Mouse (Mus musculus) intestine, embryonic 14.5 days (tissue): ENCODE measurements around the gene Cald1. TPM values are rescaled to one million over a fixed set of nuclear protein-coding genes. Genes with fewer than 3 reads are reported as not detected.
A peak's percentile ranks its signal among the peaks of the same experiment; 100 is the strongest.

ENCODE experiments used
- ATAC-seq: fragments of 200-750 bp; cut with Nextera tagmentation; replicated peaks from 2 replicates; pipeline ENCODE4 v1.8.0; 2017; ENCODE audit warnings: low read depth, moderate number of reproducible peaks, moderate TSS enrichment, moderate library complexity; ENCODE audit not compliant: low FRiP score, low TSS enrichment
- DNase-seq: peaks from one replicate; pipeline ENCODE4 v3.0.0-alpha.2; 2018; ENCODE audit warnings: low spot score
- H3K27ac ChIP-seq: fragments of 300-500 bp; sonication (generic); 2 replicates; pipeline ENCODE4 v1.5.1; 2014; ENCODE audit warnings: low read depth, mild to moderate bottlenecking, control low read depth
- H3K27me3 ChIP-seq: fragments of 300-500 bp; sonication (generic); replicated peaks from 2 replicates; pipeline ENCODE4 v1.6.1; 2014; ENCODE audit warnings: low read length, control low read depth; ENCODE audit not compliant: control insufficient read depth, insufficient read depth
- H3K36me3 ChIP-seq: fragments of 300-500 bp; sonication (generic); 2 replicates; pipeline ENCODE4 v1.6.1; 2014; ENCODE audit warnings: low read length, control low read depth; ENCODE audit not compliant: control insufficient read depth, insufficient read depth
- H3K4me1 ChIP-seq: fragments of 300-500 bp; sonication (generic); replicated peaks from 2 replicates; pipeline ENCODE4 v1.6.1; 2014; ENCODE audit warnings: low read length, control low read depth, mixed read lengths; ENCODE audit not compliant: control insufficient read depth, insufficient read depth
- H3K4me2 ChIP-seq: fragments of 300-500 bp; sonication (generic); 2 replicates; pipeline ENCODE4 v1.6.1; 2014; ENCODE audit warnings: low read length
- H3K4me3 ChIP-seq: fragments of 300-500 bp; sonication (generic); 2 replicates; pipeline ENCODE4 v1.5.1; 2014; ENCODE audit warnings: low read depth, low read length, control low read depth, mixed read lengths
- H3K9ac ChIP-seq: fragments of 300-500 bp; sonication (generic); 2 replicates; pipeline ENCODE4 v1.6.1; 2014; ENCODE audit warnings: mild to moderate bottlenecking, low read length
- H3K9me3 ChIP-seq: fragments of 300-500 bp; sonication (generic); 2 replicates; pipeline ENCODE4 v1.6.1; 2016; ENCODE audit warnings: low read length, control low read depth; ENCODE audit not compliant: control insufficient read depth
- WGBS: fragments of 180-500 bp; shearing (Covaris S2); extraction: QIAGEN DNeasy Blood & Tissue Kit; methylation state at CpG from one replicate; pipeline ENCODE4 v1.1.7; 2014; 5-methylcytosine and 5-hydroxymethylcytosine counted together
- polyA plus RNA-seq: library from polyadenylated mRNA; unstranded; fragments of >200 nt; fragmentation: Nextera tagmentation; extraction: Ambion mirVana; gene quantifications from 2 replicates; pipeline ENCODE4 v1.2.1, GENCODE M21; 2014

Cald1 gene
- polyA plus RNA-seq, 1 experiment from 2014 or later = 309 TPM

- 78% methylated on average over 6 of the region's 6 CpGs for WGBS
These were observed 151.2 kb downstream of the Cald1 start for GRCm38 (mm10) chr6:34749526-34749925.

DNA sequence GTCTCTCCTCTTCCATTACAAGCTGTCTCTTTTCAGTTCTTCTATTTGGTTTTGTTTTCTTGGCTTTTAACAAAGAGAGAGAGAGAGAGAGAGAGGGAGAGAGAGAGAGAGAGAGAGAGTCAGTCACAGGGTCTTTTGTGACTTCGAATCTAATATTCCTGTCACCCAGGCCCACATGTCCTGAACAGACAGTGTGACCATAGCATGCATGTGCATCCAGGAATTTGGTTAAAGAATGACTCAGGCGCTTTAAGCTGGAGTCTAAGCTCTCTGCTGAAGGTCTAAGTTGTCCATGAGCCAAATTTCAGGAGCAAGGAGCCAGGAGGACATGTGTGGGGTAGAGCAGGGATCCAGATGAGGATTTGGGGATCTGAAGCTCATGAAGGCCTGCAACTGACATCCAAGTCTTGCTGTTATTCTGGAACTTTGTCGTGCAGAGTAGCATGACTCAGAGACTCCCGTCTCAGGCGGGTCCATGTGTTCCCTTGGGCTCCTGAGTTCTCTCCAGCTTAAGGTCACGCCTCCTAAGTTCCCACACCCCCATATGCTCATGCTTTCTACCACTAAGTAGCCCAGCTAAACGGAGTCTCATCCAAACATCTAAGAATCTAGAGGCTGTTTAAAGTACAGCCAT lies 152.3 kb downstream of the Cald1 start:
- Histone ChIP-seq H3K36me3 (peaks cover 57% of the 10 kb centered on the region), H3K4me1 (no peaks in the 10 kb centered on the region; the same call in 1 of the 2 replicates), H3K4me3 (no peak overlapping the region), H3K9me3 (no peaks in the 10 kb centered on the region), H3K9ac (no peak overlapping the region), H3K4me2 (no peak overlapping the region), H3K27ac (no peak overlapping the region), H3K27me3 (no peaks in the 10 kb centered on the region)
- ATAC-seq (no peak), DNase-seq (no peak)
- 72% methylated on average over 7 of the region's 7 CpGs for WGBS

More at GRCm38 (mm10) chr6:34749526-34749925, 151.2 kb downstream of the Cald1 start:
- Histone ChIP-seq H3K4me2 (no peak overlapping the region), H3K27ac (no peak overlapping the region), H3K4me3 (no peak overlapping the region), H3K9me3 (no peaks in the 10 kb centered on the region), H3K4me1 (no peaks in the 10 kb centered on the region; the same call in 1 of the 2 replicates), H3K9ac (no peak overlapping the region), H3K36me3 (peaks cover 59% of the 10 kb centered on the region), H3K27me3 (no peaks in the 10 kb centered on the region)
- DNase-seq (no peak), ATAC-seq (no peak)

- Histone ChIP-seq H3K4me2 (no peak overlapping the region), H3K4me1 (no peaks in the 10 kb centered on the region; the same call in 1 of the 2 replicates), H3K36me3 (peaks cover 59% of the 10 kb centered on the region), H3K9me3 (no peaks in the 10 kb centered on the region), H3K27me3 (no peaks in the 10 kb centered on the region), H3K4me3 (no peak overlapping the region), H3K9ac (no peak overlapping the region), H3K27ac (no peak overlapping the region)
- ATAC-seq (no peak), DNase-seq (no peak)
These were observed 153.3 kb downstream of the Cald1 start for GRCm38 (mm10) chr6:34751625-34752024.

DNA sequence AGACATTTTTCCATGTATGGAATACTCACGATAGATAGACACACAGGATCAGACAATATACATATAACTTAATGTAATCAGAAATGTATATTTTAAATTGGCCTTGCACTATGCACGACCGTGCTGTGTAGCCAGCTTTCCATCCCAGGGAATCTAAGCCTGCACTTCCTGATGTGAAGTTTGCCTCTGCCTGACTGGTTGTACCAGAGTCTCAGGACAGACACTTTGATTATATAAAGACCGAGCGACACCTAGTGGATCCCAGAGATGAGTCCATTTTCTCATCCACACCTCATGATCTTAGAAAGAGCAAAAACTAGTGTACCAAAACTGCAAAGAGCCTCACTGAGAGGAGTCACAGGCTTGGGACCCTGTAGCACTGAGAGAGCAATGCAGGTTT lies 156.1 kb downstream of the Cald1 start:
- Histone ChIP-seq H3K27ac (no peak overlapping the region), H3K4me3 (no peak overlapping the region), H3K36me3 (peaks cover 61% of the 10 kb centered on the region), H3K4me2 (no peak overlapping the region), H3K4me1 (no peaks in the 10 kb centered on the region; the same call in 1 of the 2 replicates), H3K9me3 (no peaks in the 10 kb centered on the region), H3K27me3 (no peaks in the 10 kb centered on the region), H3K9ac (no peak overlapping the region)
- DNase-seq (peak; percentile 68), ATAC-seq (peak; percentile 77; the same call in 1 of the 2 replicates)
- WGBS = 19% methylated on average over 5 of the region's 5 CpGs

DNA sequence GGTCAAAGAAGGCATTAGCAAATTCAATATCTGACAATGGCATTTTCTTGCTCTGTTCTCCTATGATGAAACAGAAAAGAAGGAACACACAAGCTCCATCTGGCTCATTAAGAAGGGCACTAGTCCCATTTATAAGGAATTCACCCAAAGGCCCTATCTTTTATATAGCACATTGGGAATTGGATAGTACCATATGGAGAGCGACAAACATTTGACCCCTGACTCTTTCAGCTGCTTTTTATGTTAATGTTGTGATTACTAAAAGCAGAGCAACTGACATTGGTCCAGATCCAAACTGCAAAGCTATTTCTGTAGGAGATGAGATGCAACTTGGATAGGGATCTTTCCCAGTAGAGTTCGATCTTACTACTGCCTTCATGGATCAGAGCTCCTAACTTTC lies 160.0 kb downstream of the Cald1 start:
- peaks cover 81% of the 10 kb centered on the region for H3K36me3 ChIP-seq

DNA sequence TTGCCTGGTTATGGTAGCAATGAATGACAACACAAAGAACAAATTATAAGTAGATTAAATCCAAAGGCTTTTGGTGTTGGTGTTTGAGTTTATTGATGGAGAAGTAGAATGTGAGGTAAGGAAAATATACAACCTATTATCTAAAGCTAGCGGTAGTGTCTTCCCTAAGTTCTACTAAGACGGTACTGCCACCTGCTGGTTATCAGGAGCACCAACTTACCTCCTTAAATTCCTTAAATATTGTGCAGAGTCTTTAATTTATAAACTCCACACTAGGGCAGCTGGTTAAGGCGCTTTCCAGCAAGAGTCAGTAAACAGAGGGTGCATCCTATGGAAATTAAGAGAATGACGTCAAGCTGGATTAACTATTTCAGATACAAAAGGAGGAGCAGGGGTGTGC lies 161.7 kb downstream of the Cald1 start:
- Histone ChIP-seq H3K27ac (no peak overlapping the region), H3K4me3 (no peak overlapping the region), H3K9ac (no peak overlapping the region), H3K27me3 (no peaks in the 10 kb centered on the region), H3K4me2 (no peak overlapping the region), H3K9me3 (no peaks in the 10 kb centered on the region), H3K4me1 (no peaks in the 10 kb centered on the region), H3K36me3 (peaks cover 95% of the 10 kb centered on the region)
- ATAC-seq (no peak), DNase-seq (no peak)
- WGBS = 30% methylated on average over 4 of the region's 4 CpGs

More for the DNA sequence above, 160.0 kb downstream of the Cald1 start:
- Histone ChIP-seq H3K4me2 (no peak overlapping the region), H3K9me3 (no peaks in the 10 kb centered on the region), H3K4me1 (no peaks in the 10 kb centered on the region), H3K27me3 (no peaks in the 10 kb centered on the region), H3K9ac (no peak overlapping the region), H3K4me3 (no peak overlapping the region), H3K27ac (no peak overlapping the region)
- DNase-seq (no peak), ATAC-seq (no peak)
- whole genome bisulfite sequencing = 70% methylated on average over 2 of the region's 2 CpGs

DNA sequence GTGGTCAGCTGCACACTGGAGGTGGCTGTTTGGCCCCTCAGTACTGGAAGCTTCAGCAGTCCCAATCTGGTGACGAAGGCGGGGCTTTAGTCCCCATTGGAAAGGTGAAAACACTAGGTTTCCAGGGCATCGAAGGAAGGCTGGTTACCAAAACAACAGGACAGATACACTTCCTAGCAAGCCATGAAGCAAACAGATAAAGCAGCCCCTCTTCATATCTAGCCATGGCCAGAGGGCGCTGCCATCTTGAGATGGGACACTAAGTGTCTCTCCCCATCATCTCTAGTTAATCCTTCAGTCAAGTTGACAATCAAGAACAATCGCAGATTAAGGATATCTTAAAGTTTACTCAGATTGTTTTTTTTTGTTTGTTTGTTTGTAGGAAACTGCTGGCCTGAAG lies 167.4 kb downstream of the Cald1 start:
- DNase-seq (no peak), ATAC-seq (no peak)
- H3K4me3 ChIP-seq = no peak overlapping the region
- H3K9ac ChIP-seq = no peak overlapping the region
- H3K4me2 ChIP-seq = no peak overlapping the region
- 94% methylated on average over 5 of the region's 5 CpGs for WGBS
- H3K9me3 ChIP-seq = no peaks in the 10 kb centered on the region
- no peaks in the 10 kb centered on the region for H3K27me3 ChIP-seq
- H3K36me3 ChIP-seq = peaks cover 92% of the 10 kb centered on the region
- H3K4me1 ChIP-seq = no peaks in the 10 kb centered on the region
- H3K27ac ChIP-seq = no peak overlapping the region

- WGBS = 89% methylated on average over 2 of the region's 2 CpGs
These were observed 171.7 kb downstream of the Cald1 start for GRCm38 (mm10) chr6:34769984-34770383.

GRCm38 (mm10) chr6:34770491-34770890 lies 172.2 kb downstream of the Cald1 start:
- H3K27me3 ChIP-seq = no peaks in the 10 kb centered on the region
- no peak for ATAC-seq
- no peaks in the 10 kb centered on the region for H3K4me1 ChIP-seq
- no peak overlapping the region for H3K27ac ChIP-seq
- peaks cover 73% of the 10 kb centered on the region for H3K36me3 ChIP-seq
- no peak for DNase-seq
- H3K4me3 ChIP-seq = no peak overlapping the region
- no peak overlapping the region for H3K4me2 ChIP-seq
- H3K9ac ChIP-seq = no peak overlapping the region
- WGBS = 85% methylated on average over 6 of the region's 6 CpGs
- H3K9me3 ChIP-seq = no peaks in the 10 kb centered on the region

More at GRCm38 (mm10) chr6:34769984-34770383, 171.7 kb downstream of the Cald1 start:
- ATAC-seq (no peak), DNase-seq (no peak)
- no peak overlapping the region for H3K9ac ChIP-seq
- H3K4me2 ChIP-seq = no peak overlapping the region
- no peak overlapping the region for H3K27ac ChIP-seq
- H3K4me1 ChIP-seq = no peaks in the 10 kb centered on the region
- H3K36me3 ChIP-seq = peaks cover 73% of the 10 kb centered on the region
- no peaks in the 10 kb centered on the region for H3K9me3 ChIP-seq
- no peaks in the 10 kb centered on the region for H3K27me3 ChIP-seq
- H3K4me3 ChIP-seq = no peak overlapping the region
